Mouse (Mus musculus): ENCODE measurements around the gene Casc3.

Gene Casc3

GRCm38 (mm10) chr11:98804605-98805004 lies at the start of gene Casc3:
Casc3 (plus strand) TSS chr11:98804905.
- DNase-seq (ENCODE audit: low spot score in 2 of 2) = no peak

DNA sequence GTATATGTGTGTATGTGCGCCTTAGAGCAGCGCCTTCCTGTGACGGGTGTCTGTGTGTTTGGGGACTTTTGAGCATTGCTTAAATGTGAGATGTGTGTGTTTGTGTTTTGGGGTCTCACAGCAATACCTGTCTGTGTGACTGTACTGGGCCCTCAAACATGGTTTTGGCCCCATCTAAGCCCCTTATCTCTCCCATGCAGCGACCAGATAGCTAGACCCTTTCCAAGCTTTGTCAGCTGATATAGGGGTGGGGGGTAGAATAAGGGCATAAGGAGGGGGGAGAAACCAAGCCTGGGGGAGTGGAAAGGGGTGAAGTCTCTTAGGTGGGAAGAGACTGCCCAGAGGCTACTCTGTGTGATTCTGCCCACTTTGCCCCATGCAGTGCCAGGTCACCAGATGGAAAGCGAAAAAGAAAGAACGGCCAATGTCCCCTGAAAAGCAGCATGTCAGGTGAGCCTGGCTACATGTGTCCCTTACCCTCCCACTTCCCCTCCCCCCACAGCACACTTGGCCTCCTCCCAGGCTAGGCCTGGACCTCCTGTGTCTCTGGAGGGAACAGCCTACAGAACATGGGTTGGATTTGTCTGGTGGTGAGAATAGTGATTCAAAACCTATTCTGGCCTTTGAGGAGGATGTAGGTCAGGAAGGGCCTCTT lies 48.9 kb upstream of the Casc3 start:
- DNase-seq (ENCODE audit: low spot score in 2 of 2) = no peak

- DNase-seq (ENCODE audit: low spot score in 2 of 2) = no peak
These were observed 48.0 kb upstream of the Casc3 start for GRCm38 (mm10) chr11:98756711-98757110.

DNA sequence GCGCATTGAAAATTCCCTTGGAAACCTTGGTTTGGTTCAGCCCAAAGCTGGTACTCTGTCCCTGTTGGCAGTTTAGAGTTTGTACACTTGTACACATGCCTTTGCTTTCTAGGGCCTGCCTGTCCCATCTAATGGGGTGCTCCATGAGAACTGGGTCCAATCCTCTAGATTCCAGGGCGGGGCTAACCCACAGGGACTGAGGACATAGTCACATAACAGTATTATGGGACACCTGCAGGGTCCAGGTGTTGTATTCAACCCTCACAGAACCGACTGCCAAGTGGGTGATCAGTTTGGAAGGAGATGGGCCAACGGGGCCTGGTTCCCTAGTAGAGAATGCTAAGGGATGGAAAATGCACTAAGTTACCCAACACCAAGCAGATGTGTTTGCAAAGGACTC lies 42.8 kb upstream of the Casc3 start:
- no peak for DNase-seq (ENCODE audit: low spot score in 2 of 2)

- DNase-seq (ENCODE audit: low spot score in 2 of 2) = no peak
These were observed 41.8 kb upstream of the Casc3 start for GRCm38 (mm10) chr11:98762756-98763501.

- DNase-seq (ENCODE audit: low spot score in 2 of 2) = no peak
These were observed 41.2 kb upstream of the Casc3 start for GRCm38 (mm10) chr11:98763502-98763861.

GRCm38 (mm10) chr11:98764091-98764490 lies 40.6 kb upstream of the Casc3 start:
- no peak for DNase-seq (ENCODE audit: low spot score in 2 of 2)

GRCm38 (mm10) chr11:98764746-98765145 lies 40.0 kb upstream of the Casc3 start:
- DNase-seq (ENCODE audit: low spot score in 2 of 2) = no peak

- no peak for DNase-seq (ENCODE audit: low spot score in 2 of 2)
These were observed 39.0 kb upstream of the Casc3 start for GRCm38 (mm10) chr11:98765421-98766309.

GRCm38 (mm10) chr11:98766346-98766745 lies 38.4 kb upstream of the Casc3 start:
- DNase-seq (ENCODE audit: low spot score in 2 of 2) = no peak

DNA sequence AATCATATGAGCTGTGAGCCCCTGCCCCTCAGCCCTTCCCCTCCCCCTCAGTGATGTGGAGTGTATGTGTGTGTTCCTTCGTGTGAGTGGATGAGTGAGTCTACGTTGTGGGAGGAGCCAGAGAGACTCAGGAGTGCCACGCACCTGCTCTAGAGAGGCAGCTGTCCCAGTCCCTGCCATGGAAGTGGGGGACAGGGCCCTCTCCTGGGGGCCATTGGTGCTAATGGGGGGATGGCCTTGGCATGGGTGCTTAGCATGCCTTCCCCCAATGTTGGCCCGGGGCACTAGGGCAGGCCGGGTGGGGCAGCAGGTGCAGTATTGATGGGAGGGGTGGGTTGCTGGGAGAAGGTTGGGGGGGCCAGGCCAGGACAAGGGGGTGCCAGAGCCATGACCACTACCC lies 37.9 kb upstream of the Casc3 start:
- no peak for DNase-seq (ENCODE audit: low spot score in 2 of 2)

DNA sequence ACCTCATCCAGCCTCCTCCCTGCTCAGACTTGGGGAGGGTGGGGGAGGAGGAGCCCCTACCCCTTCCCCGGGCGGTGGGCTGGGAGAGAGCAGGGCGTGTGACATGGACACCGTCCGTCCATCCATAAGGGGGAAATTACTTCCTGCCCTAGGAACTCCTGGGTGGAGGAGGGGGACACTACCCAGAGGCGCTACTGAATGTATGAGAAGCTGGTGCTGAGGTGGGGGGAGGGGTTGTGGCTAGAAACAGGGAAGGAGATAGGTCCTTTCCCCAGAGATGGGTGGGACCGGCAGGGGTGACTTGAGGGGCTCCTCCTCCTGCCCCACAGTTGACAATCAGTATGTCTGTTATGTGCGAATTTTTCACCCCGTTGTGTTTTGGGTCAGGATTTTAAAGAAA lies 37.4 kb upstream of the Casc3 start:
- DNase-seq (ENCODE audit: low spot score in 2 of 2) = no peak

DNA sequence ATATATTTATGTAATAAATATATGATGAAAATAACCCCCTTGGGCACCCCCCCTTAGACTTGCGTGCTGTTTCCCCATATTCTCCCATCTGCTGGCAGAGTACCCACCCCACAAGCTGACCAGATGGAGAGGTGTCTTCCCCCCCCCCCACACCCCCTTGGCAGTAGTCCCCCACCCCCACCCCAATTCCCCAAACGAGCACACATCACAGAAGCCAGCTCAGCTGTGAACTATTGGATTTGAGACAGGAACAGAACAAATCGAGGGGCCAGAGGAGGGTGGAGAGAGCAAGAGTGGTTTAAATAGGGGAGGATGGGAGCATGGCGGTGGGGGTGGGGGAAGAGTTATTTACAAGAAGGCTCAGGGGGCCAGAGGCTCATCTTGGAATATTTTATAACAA lies 37.0 kb upstream of the Casc3 start:
- no peak for DNase-seq (ENCODE audit: low spot score in 2 of 2)

- no peak for DNase-seq (ENCODE audit: low spot score in 2 of 2)
These were observed 36.3 kb upstream of the Casc3 start for GRCm38 (mm10) chr11:98768127-98769006.

DNA sequence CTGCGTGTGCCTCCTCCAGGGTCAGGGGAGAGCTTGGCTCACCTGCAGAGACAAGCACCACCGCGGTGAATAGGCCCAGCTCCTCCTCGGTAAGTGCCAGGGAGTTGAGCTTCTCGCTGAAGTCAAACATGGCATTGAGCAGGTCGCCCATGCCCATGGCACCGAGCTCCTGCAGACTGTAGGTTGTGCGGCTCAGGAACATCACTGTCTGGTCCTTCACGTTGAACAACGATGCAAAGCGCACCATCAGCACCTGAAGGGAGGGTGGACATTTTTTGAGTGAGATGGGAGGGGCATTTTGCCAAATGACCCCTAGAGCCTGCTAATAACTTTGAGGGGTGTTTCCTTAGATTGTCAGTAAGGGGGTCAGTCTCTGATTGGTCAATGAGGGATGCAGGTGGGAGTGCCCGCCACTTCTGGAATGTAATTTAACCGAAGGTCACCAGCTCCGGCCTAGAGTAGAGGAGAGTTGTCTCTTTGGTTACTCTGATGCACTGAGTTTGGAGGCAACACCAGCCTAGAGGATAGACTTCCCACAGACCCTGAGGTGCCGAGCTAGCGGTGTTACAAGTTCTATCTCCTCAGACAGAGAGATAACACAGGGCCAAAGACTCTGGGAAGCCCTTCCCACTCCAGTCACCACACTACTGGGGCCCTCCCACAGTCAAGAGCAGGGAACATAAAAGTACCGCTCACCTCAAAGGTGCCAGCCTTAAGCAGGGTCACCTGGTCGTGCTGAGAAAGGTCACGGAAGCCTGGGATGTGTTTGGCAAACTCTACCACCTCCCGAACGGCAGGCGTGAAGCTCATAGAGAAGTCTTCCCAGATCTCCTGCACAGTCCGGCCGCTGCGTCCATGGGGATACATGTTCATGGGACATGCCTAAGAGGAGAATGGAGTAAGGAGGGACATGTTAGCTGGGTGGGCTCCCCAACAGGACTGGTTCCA lies 35.4 kb upstream of the Casc3 start:
- peak in 1 of 2 experiments; percentile 6 for DNase-seq (ENCODE audit: low spot score in 2 of 2)

DNA sequence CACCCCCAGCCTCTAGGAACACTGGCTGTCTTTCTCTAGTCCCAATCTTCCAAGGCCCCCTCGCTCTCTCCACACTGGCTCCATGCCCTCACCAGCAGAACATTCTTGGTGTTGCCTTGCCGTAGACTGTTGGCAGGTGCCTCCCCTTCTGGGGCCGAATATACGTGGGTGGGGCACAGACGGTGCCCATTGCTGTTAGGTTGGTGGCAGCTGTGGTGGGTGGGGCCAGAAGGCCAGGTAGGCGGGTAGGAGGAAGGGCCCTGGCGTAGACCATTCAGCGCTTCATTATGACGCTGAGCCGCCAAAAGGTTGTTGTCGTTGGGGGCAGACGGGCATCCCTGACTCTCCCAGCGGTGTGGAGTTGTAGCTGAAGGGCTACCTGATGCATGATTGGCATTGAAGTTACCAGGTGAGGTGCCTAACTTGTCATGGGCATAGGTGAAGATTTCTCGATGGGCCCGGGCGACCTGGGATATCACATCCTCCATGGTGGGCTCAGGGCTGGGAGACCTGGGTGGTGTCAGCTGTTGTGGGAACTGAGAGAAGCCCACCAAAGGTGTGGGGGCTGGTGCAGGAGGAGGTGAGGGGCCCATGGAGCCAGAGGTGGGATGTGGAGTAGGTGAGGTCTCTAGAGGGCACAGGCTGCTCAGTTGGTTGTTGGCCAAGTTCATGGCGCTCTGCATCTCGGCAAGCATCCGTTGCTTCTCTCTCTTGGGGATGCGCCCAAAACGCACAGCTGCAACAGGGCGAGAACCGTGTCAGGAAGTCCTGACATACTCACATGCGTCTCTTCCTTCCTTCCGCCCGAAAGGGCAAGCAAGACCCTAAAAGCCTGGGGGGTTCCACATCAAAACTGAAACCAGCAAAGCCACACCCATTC lies 34.4 kb upstream of the Casc3 start:
- DNase-seq (ENCODE audit: low spot score in 2 of 2) = peak in 1 of 2 experiments; percentile 11

- DNase-seq (ENCODE audit: low spot score in 2 of 2) = no peak
These were observed 33.6 kb upstream of the Casc3 start for GRCm38 (mm10) chr11:98771131-98771530.

DNA sequence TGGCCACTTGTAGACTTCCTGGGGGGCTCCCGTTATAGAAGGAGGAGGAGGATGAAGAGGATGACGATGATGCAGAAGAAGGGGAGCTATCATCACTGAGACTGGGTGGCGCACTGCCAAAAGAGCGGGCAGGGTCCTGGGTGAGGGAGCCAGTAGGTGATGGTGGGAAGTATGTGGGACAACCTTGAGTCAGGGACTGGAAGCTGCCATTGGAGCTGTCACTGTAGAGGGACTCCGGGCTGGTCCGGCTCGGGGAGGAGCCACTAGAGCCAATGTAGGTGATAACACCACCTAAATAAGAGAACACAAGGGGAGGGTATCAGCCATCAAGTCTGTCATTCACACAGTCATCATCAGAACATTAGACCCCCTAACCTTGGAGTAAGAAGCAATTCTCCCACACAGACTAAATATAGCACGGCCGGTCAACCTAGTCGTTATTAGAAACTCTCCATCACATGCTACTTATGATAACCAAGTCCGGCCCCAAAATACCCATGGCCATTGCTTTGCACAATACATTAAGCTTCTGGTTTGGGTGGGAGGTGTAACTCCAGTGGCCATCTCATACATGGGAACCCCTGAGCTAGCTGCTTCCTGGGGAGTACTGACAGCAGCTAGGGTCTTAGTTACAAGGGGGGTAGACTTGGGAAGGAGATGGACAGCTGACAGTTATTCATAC lies 32.7 kb upstream of the Casc3 start:
- no peak for DNase-seq (ENCODE audit: low spot score in 2 of 2)

DNA sequence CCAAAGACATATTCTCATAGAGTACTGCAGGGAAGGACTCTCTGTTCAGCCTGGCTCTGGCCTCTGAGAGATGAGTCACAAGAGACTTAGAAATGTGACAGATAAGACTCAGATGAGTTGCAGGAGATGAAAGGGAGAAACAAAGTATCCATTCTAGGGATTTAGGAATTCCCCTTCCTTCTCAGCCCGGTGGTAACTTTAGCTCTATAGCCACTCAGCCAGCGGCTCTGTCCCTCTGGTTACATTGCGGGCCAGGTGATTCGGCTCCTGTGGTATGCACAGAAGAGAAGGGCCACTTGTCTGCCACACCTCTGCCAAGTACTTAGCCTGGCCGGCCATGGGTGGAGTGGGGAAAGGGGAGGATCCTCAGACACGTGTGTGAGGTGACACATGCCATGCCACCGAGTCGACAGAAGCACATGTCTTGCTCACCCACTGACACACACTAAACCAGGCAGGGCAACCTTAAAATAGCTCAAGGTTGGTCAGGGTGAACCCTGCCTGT lies 32.0 kb upstream of the Casc3 start:
- DNase-seq (ENCODE audit: low spot score in 2 of 2) = no peak

All from spleen, postnatal 14 days (tissue).